9 mouse cellular contexts compared by ENCODE assay signal in genomic region chr7:112467687-112468111, GRCm38 (mm10). TPM values are rescaled to one million over a fixed set of nuclear protein-coding genes. Genes with fewer than 3 reads are reported as not detected.
DNase-seq lines count a peak whose midpoint lies in the region; ATAC-seq lines count a peak whose summit lies in the region.
"Had no signal": no experiment of that assay in that cellular context is flagged by ENCODE, and none has a peak within 500 bp of the region (broad histone marks: within the 10 kb centered on the region; RNA-seq: fewer than 3 reads in every experiment).

No protein-coding gene starts in this region.

- H3K9ac ChIP-seq in forebrain, embryonic 13.5 days = 0 out of 2 replicates have a peak overlapping the region, but pooled peaks have one; percentile 0
- no peak overlapping the region for H3K9ac ChIP-seq in limb, embryonic 11.5 days (ENCODE audit: low read length)
- peak overlapping the region; percentile 14; the same call in 1 of the 2 replicates for H3K9ac ChIP-seq in neural tube, embryonic 11.5 days (ENCODE audit: low read length)

- peak overlapping the region; percentile 51; the same call in 1 of the 2 replicates for H3K27ac ChIP-seq in forebrain, embryonic 13.5 days
- H3K27ac ChIP-seq in limb, embryonic 11.5 days (replicated peaks; ENCODE audit: low read depth, low read length) = peak overlapping the region; percentile 38
- no peak overlapping the region for H3K27ac ChIP-seq in neural tube, embryonic 11.5 days (ENCODE audit: low read depth, low read length)

- H3K9me3 ChIP-seq in forebrain, embryonic 13.5 days (replicated peaks) = no peaks in the 10 kb centered on the region
- H3K9me3 ChIP-seq in limb, embryonic 11.5 days (ENCODE audit: control insufficient read depth, low read length) = no peaks in the 10 kb centered on the region
- H3K9me3 ChIP-seq in neural tube, embryonic 11.5 days (ENCODE audit: control insufficient read depth, low read length) = no peaks in the 10 kb centered on the region

- H3K36me3 ChIP-seq in forebrain, embryonic 13.5 days (ENCODE audit: poor library complexity, severe bottlenecking) = no peaks in the 10 kb centered on the region
- no peaks in the 10 kb centered on the region for H3K36me3 ChIP-seq in limb, embryonic 11.5 days (ENCODE audit: control insufficient read depth, insufficient read depth, low read length)
- no peaks in the 10 kb centered on the region for H3K36me3 ChIP-seq in neural tube, embryonic 11.5 days (ENCODE audit: control insufficient read depth, insufficient read depth, low read length)

- WGBS in forebrain, embryonic 13.5 days = 13% methylated on average over 11 of the region's 11 CpGs
- 39% methylated on average over 11 of the region's 11 CpGs for WGBS in limb, embryonic 11.5 days
- WGBS in neural tube, embryonic 11.5 days = 29% methylated on average over 11 of the region's 11 CpGs

- ATAC-seq in cerebellum, adult (ENCODE audit: insufficient number of reproducible peaks, low FRiP score, low TSS enrichment) = peak; percentile 59; the same call in 1 of the 2 replicates
- peak; percentile 80 for ATAC-seq in forebrain, embryonic 13.5 days
- peak; percentile 83 for ATAC-seq in limb, embryonic 11.5 days (ENCODE audit: insufficient number of reproducible peaks, low FRiP score, low TSS enrichment, low read depth)
- ATAC-seq in neural tube, embryonic 11.5 days (ENCODE audit: insufficient read depth, low FRiP score, low TSS enrichment) = no peak

- no peak overlapping the region for H3K4me3 ChIP-seq in forebrain, embryonic 13.5 days
- no peak overlapping the region for H3K4me3 ChIP-seq in limb, embryonic 11.5 days (ENCODE audit: low read depth, low read length)
- no peak overlapping the region for H3K4me3 ChIP-seq in neural tube, embryonic 11.5 days (ENCODE audit: low read depth, low read length)
- H3K4me3 ChIP-seq: erythroblast, embryonic 14.5 days had no signal

- H3K27me3 ChIP-seq in forebrain, embryonic 13.5 days = peaks cover 3% of the 10 kb centered on the region; the same call in 1 of the 2 replicates
- no peaks in the 10 kb centered on the region for H3K27me3 ChIP-seq in limb, embryonic 11.5 days (ENCODE audit: control insufficient read depth, insufficient read depth, low read length)
- no peaks in the 10 kb centered on the region for H3K27me3 ChIP-seq in neural tube, embryonic 11.5 days (ENCODE audit: control insufficient read depth, insufficient read depth, low read length)

- intact Hi-C loops in heart, postnatal 25 days (cut with DNase I) = loop anchor here (2.0 to 5.0 kb wide), 2 partner anchors 67 to 665 kb away; no protein-coding TSS in a partner anchor

- no peak for DNase-seq in cerebellum, adult 9-10 months
- DNase-seq in heart, postnatal 25 days (ENCODE audit: low spot score) = peak; percentile 70
- peak; percentile 73 for DNase-seq in limb, embryonic 11.5 days (ENCODE audit: low spot score)
- DNase-seq in neural tube, embryonic 11.5 days (ENCODE audit: low spot score) = peak; percentile 76
- no peak for DNase-seq in frontal cortex, postnatal 36 days (ENCODE audit: low spot score in 2 of 2)
- DNase-seq in left cerebral cortex, adult 9 months (ENCODE audit: low spot score in 2 of 2) = no peak

- H3K4me1 ChIP-seq in forebrain, embryonic 13.5 days = peaks cover 31% of the 10 kb centered on the region
- peaks cover 27% of the 10 kb centered on the region for H3K4me1 ChIP-seq in limb, embryonic 11.5 days (ENCODE audit: control insufficient read depth, insufficient read depth, low read length)
- peaks cover 16% of the 10 kb centered on the region; the same call in 1 of the 2 replicates for H3K4me1 ChIP-seq in neural tube, embryonic 11.5 days (ENCODE audit: control insufficient read depth, insufficient read depth, low read length)

- no peak overlapping the region for H3K4me2 ChIP-seq in forebrain, embryonic 13.5 days
- H3K4me2 ChIP-seq in limb, embryonic 11.5 days (ENCODE audit: low read depth, severe bottlenecking) = no peak overlapping the region
- no peak overlapping the region for H3K4me2 ChIP-seq in neural tube, embryonic 11.5 days (ENCODE audit: low read depth)

RNA-seq across cellular contexts. Expression of gene Parva, which starts 40.4 kb away (rescaled TPM):
- polyA plus RNA-seq in forebrain, embryonic 13.5 days (2015; fragmentation: Nextera tagmentation; extraction: Ambion mirVana) = 27.6 and 31.9 TPM in 2 replicates
- 10 to 100 TPM; 55.2 to 61.3 TPM for total RNA-seq in heart, postnatal 25 days (2021)
- polyA plus RNA-seq in limb, embryonic 11.5 days (2014; fragmentation: Nextera tagmentation; extraction: Ambion mirVana) = 64.2 and 68.8 TPM in 2 replicates
- 50.4 and 57.3 TPM in 2 replicates for polyA plus RNA-seq in neural tube, embryonic 11.5 days (2014; fragmentation: Nextera tagmentation; extraction: Ambion mirVana)

Comparison
In these comparisons a context has a peak if more than half of its experiments do, and no peak if none do; other contexts are left out.
1. DNase-seq: peak in heart, postnatal 25 days (single experiment), limb, embryonic 11.5 days (single experiment) and neural tube, embryonic 11.5 days (single experiment); none in cerebellum, adult 9-10 months (single experiment), frontal cortex, postnatal 36 days (0 of 2) and left cerebral cortex, adult 9 months (0 of 2).